Mouse (Mus musculus): ENCODE measurements at regions not wholly inside any gene's neighbourhood (a gene's known extent, or its start where the extent isn't known, plus 50 kb on each side); places are given as distances from the start of the nearest gene placed in this dataset.
A peak's percentile ranks its signal among the peaks of the same experiment; 100 is the strongest.

DNA sequence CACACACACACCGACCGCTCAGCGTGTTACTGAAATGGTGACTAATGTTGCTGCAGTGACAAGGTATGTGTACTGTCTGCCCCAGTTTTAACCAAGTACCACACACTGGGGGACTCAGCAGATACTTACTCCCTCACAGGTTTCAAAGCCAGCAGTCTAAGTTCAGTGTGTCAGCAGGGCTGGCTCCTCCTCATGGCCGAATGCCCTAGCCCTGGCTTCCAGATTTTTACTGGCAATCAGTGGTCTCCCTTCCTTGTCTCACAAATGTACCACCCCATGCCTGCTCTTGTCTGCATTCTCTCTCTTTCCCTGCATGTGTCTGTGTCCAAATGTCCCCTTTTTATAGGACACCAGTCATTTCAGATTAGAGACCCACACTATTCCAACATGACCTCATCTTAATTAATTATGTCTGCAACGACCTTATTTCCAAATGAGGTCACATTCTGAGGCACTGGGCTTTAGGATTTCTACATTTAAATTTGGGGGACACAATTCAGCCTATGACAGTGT lies 114.7 kb downstream of the Uri1 start:
- DNase-seq (ENCODE audit: low read depth): no peak

DNA sequence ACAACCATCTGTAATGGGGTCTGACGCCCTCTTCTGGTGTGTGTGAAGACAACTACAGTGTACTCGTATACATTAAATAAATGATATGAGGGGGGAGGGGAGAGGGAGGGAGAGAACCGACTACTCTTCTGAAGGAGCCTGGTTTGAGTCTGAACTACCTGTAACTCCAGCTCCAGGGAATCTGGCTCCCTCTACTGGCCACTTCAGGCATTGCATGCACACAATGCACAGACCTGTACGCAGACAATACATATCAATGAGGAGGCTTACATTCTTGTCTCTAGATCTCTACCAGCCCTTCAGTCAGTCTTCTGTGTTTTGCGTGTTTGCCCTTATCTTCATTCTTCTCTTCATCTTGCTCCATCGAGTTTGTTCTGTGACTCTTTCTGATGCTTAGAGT lies 120.4 kb upstream of the Zfp536 start:
- DNase-seq (ENCODE audit: low read depth): peak; percentile 19

DNA sequence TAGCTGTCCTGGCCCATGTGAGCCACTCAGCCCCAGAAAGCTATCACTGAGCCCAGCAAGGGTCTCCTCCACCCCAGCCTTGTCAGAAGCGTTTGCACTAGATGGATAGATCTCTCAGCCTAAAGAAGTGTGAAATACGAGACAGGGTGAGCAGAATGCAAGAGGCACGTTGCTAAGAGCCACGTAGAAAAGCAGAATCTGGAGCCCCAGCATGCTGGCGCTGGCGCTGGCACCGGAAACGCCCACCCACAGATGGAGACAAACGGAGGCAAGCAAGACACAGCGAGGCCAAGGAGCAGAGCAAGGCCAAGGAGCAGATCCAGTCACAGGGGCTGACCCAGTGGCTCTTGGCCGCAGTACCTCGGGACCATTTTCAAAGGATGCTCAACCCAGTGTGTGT lies 100.9 kb upstream of the Zfp536 start:
- no peak for DNase-seq (ENCODE audit: low read depth)

DNA sequence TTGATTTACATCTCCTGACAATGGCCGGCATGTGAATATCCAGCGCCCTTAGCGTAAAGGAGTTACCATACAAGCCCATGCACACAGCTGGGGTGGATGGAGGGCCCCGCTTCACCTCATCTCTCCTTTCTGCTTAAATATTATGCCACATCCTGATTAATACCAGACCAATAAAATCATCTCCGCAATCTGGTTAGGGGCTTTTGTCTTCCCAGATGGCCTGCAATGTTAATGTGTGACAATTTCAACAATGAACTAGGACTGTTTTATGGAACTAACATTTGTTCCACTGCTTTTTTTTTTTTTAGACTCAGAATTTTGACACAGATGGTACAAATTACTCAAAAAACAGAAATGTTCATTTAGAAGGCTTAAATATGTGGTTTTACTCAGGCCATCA lies 97.5 kb upstream of the Zfp536 start:
- no peak for DNase-seq (ENCODE audit: low read depth)

DNA sequence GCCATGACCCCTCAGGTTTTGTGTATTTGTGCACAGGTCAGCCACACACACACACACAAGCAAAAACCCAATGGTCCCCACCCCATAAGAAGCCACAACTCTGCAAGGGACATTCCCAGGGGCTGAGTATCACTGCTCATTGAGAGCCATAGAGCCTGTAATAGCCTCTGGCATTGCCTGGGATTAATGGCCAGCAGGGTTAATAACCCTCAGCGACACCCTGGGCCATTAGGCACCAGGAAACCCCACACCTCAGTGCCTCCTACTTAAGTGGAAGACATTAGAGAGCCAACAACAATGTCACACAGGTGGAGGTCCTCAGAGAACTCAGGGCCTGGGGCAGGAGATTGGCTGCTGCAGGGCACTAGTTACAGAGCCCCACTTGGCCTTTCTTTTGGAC lies 93.0 kb upstream of the Zfp536 start:
- DNase-seq (ENCODE audit: low read depth): no peak

DNA sequence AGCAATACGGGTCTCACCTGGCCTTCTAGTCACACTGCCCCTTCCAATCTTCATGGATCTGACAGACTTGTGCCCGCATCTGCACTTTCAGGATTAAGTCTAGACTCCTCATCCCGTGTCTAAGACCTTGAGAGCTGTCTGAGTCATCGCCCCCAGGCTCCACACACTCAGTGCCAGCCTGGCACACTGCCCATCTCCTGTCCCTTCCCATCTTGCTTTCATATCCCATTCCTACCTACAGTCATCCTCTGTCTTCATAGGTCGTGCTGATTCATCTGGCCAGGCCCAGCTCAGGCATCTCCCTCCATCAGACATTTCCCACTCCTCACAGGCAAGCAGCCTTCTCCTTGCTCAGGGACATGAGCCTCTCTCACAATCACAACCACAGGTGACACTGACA lies 78.0 kb upstream of the Zfp536 start:
- DNase-seq (ENCODE audit: low read depth): no peak

DNA sequence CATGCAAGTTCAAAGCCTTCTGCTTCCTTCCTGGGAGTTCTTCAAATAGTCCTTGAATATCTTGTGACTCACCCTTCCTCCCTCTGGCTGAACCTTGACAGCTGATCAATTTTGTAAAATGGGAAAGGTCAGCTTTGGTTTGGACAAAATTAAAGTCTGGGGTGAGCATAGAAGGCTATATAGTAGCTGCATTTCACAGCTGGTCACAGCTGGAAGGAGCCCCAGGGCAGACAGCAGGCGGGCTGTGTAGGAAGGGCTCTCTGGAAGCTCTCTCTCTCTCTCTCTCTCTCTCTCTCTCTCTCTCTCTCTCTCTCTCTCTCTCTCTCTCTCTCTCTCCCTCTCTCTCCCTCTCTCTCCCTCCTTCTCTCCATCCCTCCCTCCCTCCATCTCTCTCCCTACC lies 71.8 kb upstream of the Zfp536 start:
- no peak for DNase-seq (ENCODE audit: low read depth)

DNA sequence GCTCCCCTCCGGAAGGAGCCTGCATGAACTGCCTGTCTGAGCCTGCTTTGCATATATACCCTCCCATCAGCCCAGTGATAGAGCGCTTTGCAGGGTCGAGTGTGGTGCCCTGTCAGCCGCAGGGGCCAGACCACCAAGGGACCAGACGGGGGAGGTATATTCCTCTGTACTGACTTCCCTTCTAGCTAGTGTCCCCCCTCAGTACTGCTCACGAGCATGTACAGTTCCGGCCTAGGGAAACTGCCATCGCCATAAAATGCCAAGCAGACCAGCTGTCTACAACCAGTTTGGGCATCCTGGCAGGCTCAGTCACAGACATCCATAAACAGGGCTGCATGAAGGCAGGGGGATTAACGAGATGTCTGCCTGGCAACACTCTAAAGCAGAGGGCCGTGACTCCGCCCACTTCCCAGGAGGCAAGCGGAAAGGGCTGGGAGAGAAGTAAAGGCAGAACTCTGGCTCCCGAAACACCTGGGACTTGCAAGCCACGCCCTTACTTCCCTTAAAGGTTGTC lies 68.6 kb upstream of the Zfp536 start:
- DNase-seq (ENCODE audit: low read depth): no peak

DNA sequence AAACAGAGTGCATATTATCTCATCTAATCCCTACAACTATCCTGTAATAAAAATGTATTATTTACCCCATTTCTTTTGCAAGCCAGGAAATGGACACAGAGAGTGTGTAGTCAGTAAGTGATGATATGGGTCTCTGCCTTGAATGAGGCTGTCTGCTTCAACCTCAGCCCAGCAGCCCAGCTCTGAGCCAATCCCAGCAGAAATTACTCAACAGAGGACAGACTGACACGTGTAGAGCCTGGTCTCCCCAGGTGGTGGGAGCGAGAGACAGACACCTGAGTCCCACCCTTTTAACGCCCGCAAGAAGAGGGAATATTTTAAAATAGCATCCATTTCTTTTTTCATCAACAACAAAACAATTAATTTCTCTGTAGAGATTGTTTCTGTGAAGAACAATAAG lies 68.1 kb upstream of the Zfp536 start:
- no peak for DNase-seq (ENCODE audit: low read depth)

DNA sequence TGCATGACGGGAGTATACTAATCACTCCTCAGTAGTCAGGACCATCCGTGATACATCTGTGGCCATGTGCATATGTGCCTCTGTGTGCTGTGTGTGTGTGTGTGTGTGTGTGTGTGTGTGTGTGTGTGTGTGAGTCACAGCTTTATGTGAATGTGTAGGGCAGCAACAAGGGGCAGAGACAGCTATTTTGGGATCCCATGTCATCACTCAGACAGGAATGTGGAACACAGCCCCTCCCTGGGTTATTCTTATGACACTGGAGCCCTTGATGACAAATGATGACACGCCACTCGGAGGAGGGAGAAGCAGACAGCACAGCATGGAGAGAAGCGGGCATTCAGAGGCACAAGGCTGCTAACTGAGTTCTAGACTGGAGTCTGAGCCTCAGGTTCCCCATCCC lies 64.4 kb upstream of the Zfp536 start:
- DNase-seq (ENCODE audit: low read depth): no peak

DNA sequence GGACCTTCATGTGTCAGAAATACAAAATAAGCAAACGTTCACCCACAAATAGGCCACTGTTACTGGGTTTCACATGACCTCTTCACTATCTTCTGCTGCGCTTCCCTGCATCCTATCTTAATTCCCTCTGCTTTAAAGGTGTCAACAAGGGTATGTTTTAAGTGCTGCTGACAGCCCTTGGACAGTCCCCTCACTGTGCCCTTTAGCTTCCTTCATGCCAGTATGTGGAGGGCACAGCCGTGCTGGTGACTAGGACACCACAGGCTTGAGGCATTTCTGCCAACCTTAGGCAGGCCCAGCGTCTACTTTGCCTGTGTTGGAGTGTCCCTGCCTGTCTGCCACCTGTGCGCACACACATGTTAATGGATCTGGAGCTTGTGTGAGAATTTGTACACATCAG lies 63.9 kb upstream of the Zfp536 start:
- no peak for DNase-seq (ENCODE audit: low read depth)

DNA sequence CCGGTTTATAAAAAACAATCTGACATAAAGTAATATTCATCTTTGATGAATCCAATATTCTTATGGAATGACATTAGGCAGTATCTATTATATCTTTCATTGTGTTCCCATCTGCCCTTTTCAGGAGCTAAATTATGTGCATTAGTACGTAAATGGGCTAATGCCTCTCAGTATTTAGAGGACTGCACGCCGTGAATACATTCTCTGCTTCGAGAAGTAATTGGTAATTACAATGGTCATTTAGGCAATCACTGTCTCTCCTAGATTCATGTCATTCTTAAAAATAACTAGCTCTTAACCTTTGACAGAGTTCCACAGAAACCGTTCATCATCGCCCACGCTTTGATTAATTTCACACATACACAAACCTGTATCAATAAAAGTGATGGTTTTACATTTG lies 60.0 kb upstream of the Zfp536 start:
- no peak for DNase-seq (ENCODE audit: low read depth)

DNA sequence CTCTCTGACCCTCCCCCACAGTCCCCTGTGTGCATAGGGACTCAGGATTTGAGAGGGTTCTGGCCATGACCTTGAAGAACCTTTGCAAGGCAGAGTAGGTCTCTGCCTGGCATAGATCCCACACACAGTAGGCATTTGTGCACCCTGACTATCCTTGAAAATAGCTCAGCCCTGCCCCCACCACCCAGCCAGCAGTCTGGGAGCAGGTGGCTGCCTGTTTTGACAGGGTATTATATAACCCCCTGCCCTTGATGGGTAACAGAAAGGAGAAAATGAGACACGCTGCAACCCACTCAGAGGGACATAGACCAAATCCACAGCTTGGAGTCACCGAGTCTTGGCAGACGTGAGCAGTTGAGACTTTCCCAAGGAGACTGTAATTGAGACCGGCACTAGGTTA lies 58.9 kb upstream of the Zfp536 start:
- DNase-seq (ENCODE audit: low read depth): no peak

DNA sequence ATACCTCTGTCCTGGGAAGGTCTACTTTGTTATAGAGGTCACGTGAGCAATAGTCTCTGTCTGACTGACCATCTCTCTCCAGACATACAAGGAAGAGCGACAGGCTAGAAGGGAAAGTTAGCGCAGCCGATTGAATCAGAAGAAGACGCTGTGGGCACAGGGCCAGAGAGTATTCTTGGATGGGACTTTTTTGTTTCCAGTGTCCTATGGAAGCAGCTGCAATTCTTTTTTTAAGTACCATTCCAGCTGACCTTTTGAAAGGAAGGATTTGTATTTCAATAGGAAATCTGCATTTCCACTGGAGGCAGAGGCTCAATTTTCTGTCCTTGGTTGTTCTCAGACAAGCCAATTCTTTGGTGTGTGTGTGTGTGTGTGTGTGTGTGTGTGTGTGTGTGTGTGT lies 52.3 kb upstream of the Zfp536 start:
- DNase-seq (ENCODE audit: low read depth): no peak
